Mouse (Mus musculus) embryonic facial prominence, embryonic 11.5 days (tissue): ENCODE data around the gene Myoz2. TPM values are rescaled to one million over a fixed set of nuclear protein-coding genes. Genes with fewer than 3 reads are reported as not detected.

Experiments
- ATAC-seq: fragments of 200-750 bp; cut with Nextera tagmentation; replicated peaks from 2 replicates; pipeline ENCODE4 v1.8.0; 2017; ENCODE audit warnings: low read depth; ENCODE audit not compliant: insufficient number of reproducible peaks, low FRiP score, low TSS enrichment
- DNase-seq: peaks from one replicate; pipeline ENCODE4 v3.0.0-alpha.2; 2015; ENCODE audit warnings: low spot score
- H3K27ac ChIP-seq: fragments of 300-500 bp; sonication (generic); replicated peaks from 2 replicates; pipeline ENCODE4 v1.5.1; 2014; ENCODE audit warnings: mild to moderate bottlenecking, low read depth, low read length, control low read depth
- H3K27me3 ChIP-seq: fragments of 300-500 bp; sonication (generic); 2 replicates; pipeline ENCODE4 v1.6.1; 2014; ENCODE audit warnings: mild to moderate bottlenecking, low read length, moderate library complexity, mixed read lengths; ENCODE audit not compliant: control insufficient read depth, insufficient read depth
- H3K36me3 ChIP-seq: fragments of 300-500 bp; sonication (generic); replicated peaks from 2 replicates; pipeline ENCODE4 v1.6.1; 2014; ENCODE audit warnings: low read depth, mild to moderate bottlenecking, low read length, moderate library complexity, mixed read lengths; ENCODE audit not compliant: control insufficient read depth, insufficient read depth
- H3K4me1 ChIP-seq: fragments of 300-500 bp; sonication (generic); 2 replicates; pipeline ENCODE4 v1.6.1; 2014; ENCODE audit warnings: low read length, mixed read lengths; ENCODE audit not compliant: control insufficient read depth, insufficient read depth
- H3K4me2 ChIP-seq: fragments of 300-500 bp; sonication (generic); 2 replicates; pipeline ENCODE4 v1.6.1; 2014; ENCODE audit warnings: low read depth, mild to moderate bottlenecking, control low read depth, low read length, moderate library complexity
- H3K4me3 ChIP-seq: fragments of 300-500 bp; sonication (generic); 2 replicates; pipeline ENCODE4 v1.5.1; 2014; ENCODE audit warnings: low read depth, low read length, control low read depth
- H3K9ac ChIP-seq: fragments of 300-500 bp; sonication (generic); replicated peaks from 2 replicates; pipeline ENCODE4 v1.6.1; 2014; ENCODE audit warnings: mild to moderate bottlenecking, control low read depth, low read length
- H3K9me3 ChIP-seq: fragments of 300-500 bp; sonication (generic); replicated peaks from 2 replicates; pipeline ENCODE4 v1.6.1; 2016; ENCODE audit warnings: mild to moderate bottlenecking, low read length, inconsistent platforms, mixed read lengths; ENCODE audit not compliant: control insufficient read depth
- WGBS: fragments of 180-500 bp; shearing (Covaris S2); extraction: QIAGEN DNeasy Blood & Tissue Kit; methylation state at CpG from one replicate; pipeline ENCODE4 v1.1.7; 2014; 5-methylcytosine and 5-hydroxymethylcytosine counted together
- polyA plus RNA-seq: library from polyadenylated mRNA; unstranded; fragments of >200 nt; fragmentation: Nextera tagmentation; extraction: Ambion mirVana; gene quantifications from 2 replicates; pipeline ENCODE4 v1.2.1, GENCODE M21; 2014

Gene Myoz2
- polyA plus RNA-seq, 1 experiment from 2014 or later = 1.3 TPM

DNA sequence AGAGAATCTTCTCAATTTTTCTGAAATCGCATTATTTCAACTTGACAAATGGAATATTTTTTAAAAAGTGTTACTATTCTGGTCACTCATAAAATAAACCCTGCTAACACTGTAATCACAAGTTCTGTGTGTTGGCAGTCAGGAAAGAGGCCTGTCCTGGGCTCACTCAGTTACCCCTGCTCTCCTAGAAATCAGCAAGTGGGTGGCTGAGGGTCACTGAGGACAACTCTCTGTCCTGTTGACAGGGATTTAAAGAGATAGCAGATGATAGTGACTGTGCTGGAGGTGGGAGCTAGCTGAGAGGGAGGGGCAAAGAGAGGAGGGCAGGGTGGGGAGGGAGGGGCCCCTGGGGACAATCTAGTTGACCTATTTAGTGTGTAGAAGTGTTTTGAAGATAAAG lies 36.2 kb upstream of the Myoz2 start:
- DNase-seq (no peak), ATAC-seq (no peak)
- WGBS = 86% methylated on average over 1 of the region's 1 CpGs
- no peaks in the 10 kb centered on the region for H3K4me1 ChIP-seq
- no peak overlapping the region for H3K27ac ChIP-seq
- no peak overlapping the region for H3K4me2 ChIP-seq
- H3K36me3 ChIP-seq = no peaks in the 10 kb centered on the region
- H3K9me3 ChIP-seq = no peaks in the 10 kb centered on the region
- no peaks in the 10 kb centered on the region for H3K27me3 ChIP-seq
- no peak overlapping the region for H3K9ac ChIP-seq
- H3K4me3 ChIP-seq = no peak overlapping the region

GRCm38 (mm10) chr3:123066836-123067235 lies 32.0 kb upstream of the Myoz2 start:
- Histone ChIP-seq H3K4me3 (no peak overlapping the region), H3K4me2 (no peak overlapping the region), H3K9ac (no peak overlapping the region), H3K9me3 (no peaks in the 10 kb centered on the region), H3K27ac (no peak overlapping the region), H3K27me3 (no peaks in the 10 kb centered on the region), H3K4me1 (no peaks in the 10 kb centered on the region), H3K36me3 (no peaks in the 10 kb centered on the region)
- 94% methylated on average over 7 of the region's 7 CpGs for WGBS
- ATAC-seq = no peak
- DNase-seq = no peak

GRCm38 (mm10) chr3:123065466-123065865 lies 30.7 kb upstream of the Myoz2 start:
- Histone ChIP-seq H3K4me1 (no peaks in the 10 kb centered on the region), H3K4me2 (no peak overlapping the region), H3K4me3 (no peak overlapping the region), H3K36me3 (no peaks in the 10 kb centered on the region), H3K27ac (no peak overlapping the region), H3K9ac (no peak overlapping the region), H3K27me3 (no peaks in the 10 kb centered on the region), H3K9me3 (no peaks in the 10 kb centered on the region)
- DNase-seq (no peak), ATAC-seq (no peak)
- WGBS = 84% methylated on average over 5 of the region's 5 CpGs

- Histone ChIP-seq H3K36me3 (no peaks in the 10 kb centered on the region), H3K4me2 (no peak overlapping the region), H3K4me3 (no peak overlapping the region), H3K9me3 (no peaks in the 10 kb centered on the region), H3K27me3 (no peaks in the 10 kb centered on the region), H3K9ac (no peak overlapping the region), H3K27ac (no peak overlapping the region), H3K4me1 (no peaks in the 10 kb centered on the region)
- WGBS = 16% methylated on average over 5 of the region's 5 CpGs
- ATAC-seq (no peak), DNase-seq (no peak)
These were observed 29.4 kb upstream of the Myoz2 start for GRCm38 (mm10) chr3:123064186-123064585.

DNA sequence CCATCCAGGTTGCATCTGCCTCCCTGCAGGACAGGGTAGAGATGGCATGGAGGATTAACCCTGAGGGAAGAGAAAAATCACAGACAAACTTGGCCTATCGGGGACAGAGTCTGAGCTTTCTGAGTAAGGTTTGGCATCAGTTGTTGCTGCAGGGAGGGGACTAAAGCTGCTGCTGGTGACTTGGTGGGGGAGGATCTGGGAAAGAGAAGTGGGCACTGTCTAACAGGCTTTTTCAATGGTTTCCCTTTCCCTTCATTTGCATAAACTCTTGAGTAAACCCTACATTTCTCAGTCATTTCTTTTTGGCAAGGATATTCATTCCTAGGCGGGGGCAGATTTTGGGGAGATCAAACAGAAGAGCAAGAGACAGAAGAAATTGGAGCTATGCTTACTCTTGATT lies 27.1 kb upstream of the Myoz2 start:
- no peak overlapping the region for H3K4me2 ChIP-seq
- no peaks in the 10 kb centered on the region for H3K36me3 ChIP-seq
- DNase-seq (no peak), ATAC-seq (no peak)
- no peaks in the 10 kb centered on the region for H3K27me3 ChIP-seq
- H3K9ac ChIP-seq = no peak overlapping the region
- no peak overlapping the region for H3K27ac ChIP-seq
- WGBS = 80% methylated on average over 2 of the region's 2 CpGs
- H3K4me3 ChIP-seq = no peak overlapping the region
- no peaks in the 10 kb centered on the region for H3K9me3 ChIP-seq
- no peaks in the 10 kb centered on the region for H3K4me1 ChIP-seq

DNA sequence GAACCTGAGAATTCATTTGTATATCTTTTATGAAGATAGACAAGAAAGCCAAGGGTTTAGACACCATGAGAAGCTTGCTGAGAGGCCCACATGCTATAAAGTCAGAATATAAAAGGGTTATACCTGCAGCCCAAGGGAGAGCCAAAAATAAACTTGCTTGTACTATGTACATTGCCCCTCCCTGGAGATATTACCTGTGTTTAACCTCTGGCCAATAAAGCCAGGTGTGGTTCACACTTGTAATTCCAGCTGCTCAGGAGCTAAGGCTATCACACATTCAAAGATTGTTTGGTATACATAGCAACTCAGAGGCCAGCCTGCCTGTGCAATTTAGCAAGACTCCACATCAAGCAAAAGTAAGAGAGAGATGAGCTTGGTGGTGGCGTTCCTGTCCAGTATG lies 24.0 kb upstream of the Myoz2 start:
- Histone ChIP-seq H3K27me3 (no peaks in the 10 kb centered on the region), H3K4me3 (no peak overlapping the region), H3K4me2 (no peak overlapping the region), H3K27ac (no peak overlapping the region), H3K9ac (no peak overlapping the region), H3K36me3 (no peaks in the 10 kb centered on the region), H3K9me3 (no peaks in the 10 kb centered on the region), H3K4me1 (no peaks in the 10 kb centered on the region)
- 94% methylated on average over 1 of the region's 1 CpGs for WGBS
- DNase-seq (no peak), ATAC-seq (no peak)

GRCm38 (mm10) chr3:123054178-123054577 lies 19.4 kb upstream of the Myoz2 start:
- Histone ChIP-seq H3K27ac (no peak overlapping the region), H3K9me3 (no peaks in the 10 kb centered on the region), H3K27me3 (no peaks in the 10 kb centered on the region), H3K4me3 (no peak overlapping the region), H3K4me1 (no peaks in the 10 kb centered on the region), H3K4me2 (no peak overlapping the region), H3K36me3 (no peaks in the 10 kb centered on the region), H3K9ac (no peak overlapping the region)
- no peak for DNase-seq
- 80% methylated on average over 5 of the region's 5 CpGs for WGBS
- ATAC-seq = no peak

- Histone ChIP-seq H3K9me3 (no peaks in the 10 kb centered on the region), H3K27ac (no peak overlapping the region), H3K27me3 (no peaks in the 10 kb centered on the region), H3K36me3 (no peaks in the 10 kb centered on the region), H3K4me2 (no peak overlapping the region), H3K4me3 (no peak overlapping the region), H3K9ac (no peak overlapping the region), H3K4me1 (no peaks in the 10 kb centered on the region)
- ATAC-seq (no peak), DNase-seq (no peak)
- 76% methylated on average over 8 of the region's 8 CpGs for WGBS
These were observed 18.6 kb upstream of the Myoz2 start for GRCm38 (mm10) chr3:123053192-123053938.
